Mouse (Mus musculus) adrenal gland, postnatal 36 days (tissue): ENCODE data around the gene Thsd7b. TPM values are rescaled to one million over a fixed set of nuclear protein-coding genes. Genes with fewer than 3 reads are reported as not detected.
"Not testable (repeated sequence)": the region's sequence is repeated elsewhere in the genome, so short reads cannot be mapped to it uniquely, and the experiment has no call there.

Source experiments
- DNase-seq, 2 experiments: peaks; one replicate each; pipeline ENCODE4 v3.0.0; 2021; ENCODE audit warnings: mixed read lengths in 1 of 2
- total RNA-seq, 2 experiments: library from RNA; stranded (reverse); gene quantifications; 2 replicates each; pipeline ENCODE4 v1.2.3; 2021

The Thsd7b gene
- total RNA-seq, 2 experiments from 2014 or later: 0.26 to 0.53 TPM

DNA sequence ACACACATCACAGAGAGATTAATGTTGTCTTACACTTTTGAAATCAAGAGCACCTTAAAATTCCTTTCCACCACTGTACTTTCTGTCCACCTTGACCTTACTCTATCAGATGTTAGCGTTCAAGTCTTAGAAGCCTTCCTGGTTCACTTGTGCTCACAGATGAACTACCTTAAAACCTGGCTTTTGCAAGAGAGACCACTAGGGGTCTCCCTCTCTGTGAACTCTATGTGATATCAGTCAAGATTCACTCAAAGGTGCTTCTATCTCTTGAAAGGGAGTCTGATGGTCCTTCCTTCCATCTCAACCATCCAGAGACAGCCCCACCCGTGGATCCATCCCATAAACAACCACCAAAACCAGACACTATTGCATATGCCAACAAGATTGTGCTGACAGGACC is 570.3 kb downstream of the Thsd7b start:
- peak in 1 of 2 experiments; percentile 37 for DNase-seq

DNA sequence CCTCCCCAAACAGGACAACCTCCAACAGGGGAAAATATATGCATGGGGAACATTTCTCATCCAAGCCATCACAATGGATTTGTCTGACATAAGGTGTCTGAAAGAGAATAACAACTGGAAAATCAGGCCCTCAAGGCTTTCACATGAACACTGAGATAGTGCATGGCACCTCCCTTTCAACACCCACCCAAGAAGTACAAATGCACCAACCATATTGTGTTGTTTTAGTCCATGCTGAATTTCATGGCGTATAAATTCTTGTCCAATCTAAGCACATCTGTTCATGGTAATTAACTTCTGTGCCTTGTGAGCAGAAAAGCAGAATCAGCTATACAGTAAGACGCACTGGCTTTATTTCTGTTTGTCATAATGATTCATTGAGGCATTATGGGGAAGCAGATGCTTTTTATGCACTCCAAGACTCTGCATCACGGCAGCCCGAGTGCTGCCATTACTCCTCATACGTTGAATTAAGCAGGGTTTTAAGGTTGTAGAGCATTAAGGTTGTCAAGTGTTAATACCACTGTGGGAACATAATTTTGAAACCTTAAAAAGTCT is 577.0 kb downstream of the Thsd7b start:
- no peak for DNase-seq

DNA sequence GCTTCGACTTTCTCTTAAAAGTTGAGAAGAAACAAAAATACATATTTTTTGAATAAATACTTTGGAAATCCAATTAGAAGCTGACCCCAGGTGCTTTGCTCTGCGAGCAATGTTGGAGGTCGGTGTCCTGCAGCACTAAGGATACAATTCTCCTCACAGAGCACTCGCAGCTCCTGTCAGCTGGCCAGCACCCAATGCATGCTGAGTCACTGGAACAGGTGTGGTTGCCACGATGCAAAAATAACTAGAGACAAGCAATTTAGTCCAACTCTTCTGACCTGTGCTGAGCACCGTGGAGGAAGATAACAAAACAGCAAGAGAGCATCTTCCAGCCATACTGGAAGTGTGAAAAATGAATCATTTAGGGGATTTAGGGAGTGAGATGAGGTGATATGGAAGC is 594.6 kb downstream of the Thsd7b start:
- DNase-seq: no peak

DNA sequence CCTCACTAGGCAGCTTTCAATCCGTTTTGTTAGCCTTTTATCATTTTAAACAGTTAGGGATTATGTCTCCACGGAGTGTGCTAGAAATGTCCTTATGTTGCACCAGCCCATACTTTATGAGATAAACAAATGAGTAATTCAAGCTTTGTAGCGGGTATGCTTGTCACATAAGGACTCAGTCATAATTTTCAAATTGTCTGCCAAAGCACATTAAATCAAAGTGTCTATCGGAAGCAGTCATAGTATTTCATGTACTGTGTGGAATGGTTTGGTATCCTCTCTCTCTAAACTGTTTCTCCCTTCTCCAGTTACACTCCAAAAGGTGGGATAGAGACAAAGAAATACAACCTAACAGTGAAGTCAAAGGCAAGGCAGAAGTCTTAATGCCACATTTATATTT is 601.3 kb downstream of the Thsd7b start:
- DNase-seq: no peak

DNA sequence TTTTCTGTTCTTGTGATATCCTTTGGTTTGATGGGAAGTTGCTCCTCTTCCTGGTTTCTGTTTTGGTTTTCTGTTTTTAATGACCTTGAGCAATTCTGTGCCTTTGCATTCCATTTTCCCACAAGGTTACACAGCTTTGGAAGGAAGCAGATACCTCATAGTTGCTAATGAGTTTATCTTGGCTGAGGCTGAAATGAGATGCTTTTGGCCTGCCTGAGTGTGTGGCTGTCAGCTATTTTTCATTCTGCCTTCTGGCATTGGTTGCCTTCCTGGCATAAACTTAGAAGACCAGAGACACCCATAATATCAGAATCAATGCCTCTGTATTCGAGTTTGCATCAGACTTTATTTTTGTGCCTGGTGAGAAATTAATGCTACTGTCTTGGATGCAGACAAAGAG is 614.8 kb downstream of the Thsd7b start:
- no peak for DNase-seq

DNA sequence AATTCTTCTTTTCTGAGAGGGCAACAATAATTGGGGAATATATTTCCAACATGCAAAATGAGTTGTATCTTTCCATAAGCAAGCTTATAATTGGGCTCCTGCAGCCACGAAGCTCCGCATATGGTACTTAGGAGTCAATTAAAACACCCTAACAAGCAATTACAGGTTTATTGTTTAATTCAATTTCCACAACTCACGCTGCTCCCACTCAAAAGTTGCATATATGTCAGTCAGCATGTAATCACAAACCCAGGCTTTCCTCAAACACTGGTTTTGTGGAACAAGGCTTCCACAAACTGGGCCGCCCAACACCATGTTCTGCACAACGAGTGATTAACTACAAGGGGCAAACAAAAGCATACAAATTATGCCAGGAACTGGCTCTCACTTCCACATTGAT is 625.0 kb downstream of the Thsd7b start:
- DNase-seq: no peak

DNA sequence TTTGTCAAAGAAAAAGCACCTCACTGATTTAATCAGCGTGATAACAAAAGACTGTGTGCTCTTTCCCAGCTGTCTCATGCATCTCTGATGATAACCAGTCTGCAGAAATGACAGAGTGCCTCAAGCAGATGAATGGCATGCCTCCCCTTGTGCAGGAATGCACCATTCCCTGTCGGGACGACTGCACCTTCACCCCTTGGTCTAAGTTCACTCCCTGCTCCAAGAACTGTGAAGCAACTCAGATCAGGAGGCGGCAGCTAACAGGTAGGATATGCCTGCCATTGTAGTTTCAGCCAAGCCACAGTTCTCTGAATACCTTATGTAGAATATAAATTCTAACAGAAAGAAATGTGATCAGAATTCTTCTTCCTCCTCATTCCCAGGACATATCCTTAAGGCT is 642.4 kb downstream of the Thsd7b start:
- no peak for DNase-seq

DNA sequence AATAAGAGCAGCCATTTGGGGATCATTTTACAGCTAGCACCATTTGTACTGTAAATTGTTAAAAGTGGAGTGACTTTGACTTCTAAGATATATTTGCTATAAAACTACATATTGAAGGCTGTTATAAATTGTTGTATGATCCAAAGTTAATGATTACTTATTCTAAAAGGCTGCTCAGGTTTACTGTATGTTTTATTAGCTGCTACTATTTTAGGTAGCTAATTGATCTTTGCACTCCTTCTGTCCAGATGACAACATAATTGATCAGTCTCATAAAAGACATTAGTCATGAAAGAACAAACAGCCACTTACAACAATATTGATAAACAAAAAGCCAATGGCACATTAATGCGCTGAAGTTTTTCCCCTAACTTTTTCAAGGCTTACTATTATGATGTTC is 644.5 kb downstream of the Thsd7b start:
- DNase-seq: no peak

DNA sequence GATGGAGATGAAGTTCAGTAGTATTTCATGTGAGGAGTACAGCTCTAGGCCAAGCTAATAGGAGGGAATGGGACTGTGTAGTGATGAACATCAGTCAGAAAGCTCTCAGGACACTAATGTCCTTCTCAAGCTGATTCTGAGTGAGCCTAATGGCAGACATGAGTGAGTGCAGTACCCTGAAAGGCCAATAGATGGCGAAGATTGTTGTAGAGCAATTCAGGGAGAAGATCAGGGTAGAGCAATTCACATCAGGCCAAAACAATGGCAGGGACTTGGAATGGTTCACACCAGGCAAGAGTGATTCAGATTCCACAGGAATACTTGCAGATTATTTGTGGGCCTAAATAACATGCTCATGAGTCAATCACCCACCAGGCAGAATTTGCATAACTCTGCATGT is 646.3 kb downstream of the Thsd7b start:
- DNase-seq: peak in 1 of 2 experiments; percentile 20

DNA sequence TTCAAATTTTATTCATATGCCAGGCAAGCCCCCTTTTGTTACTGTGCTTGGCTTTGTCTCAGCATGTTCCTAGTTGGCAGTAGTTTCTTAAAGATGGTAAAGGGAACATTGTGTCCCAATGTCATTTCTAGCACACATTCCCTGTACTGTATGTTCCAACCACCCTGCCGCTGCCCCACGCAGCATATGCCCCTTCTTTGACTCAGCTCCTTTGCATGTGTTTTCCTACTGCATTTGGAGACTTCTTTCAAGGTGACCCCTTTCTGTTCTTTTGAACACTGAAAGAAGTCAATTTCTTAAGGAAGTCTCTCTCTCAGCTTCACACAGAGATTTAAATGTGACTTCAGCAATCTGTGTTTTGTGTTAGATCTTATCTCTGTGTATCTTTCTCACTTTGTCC is 657.9 kb downstream of the Thsd7b start:
- no peak for DNase-seq

DNA sequence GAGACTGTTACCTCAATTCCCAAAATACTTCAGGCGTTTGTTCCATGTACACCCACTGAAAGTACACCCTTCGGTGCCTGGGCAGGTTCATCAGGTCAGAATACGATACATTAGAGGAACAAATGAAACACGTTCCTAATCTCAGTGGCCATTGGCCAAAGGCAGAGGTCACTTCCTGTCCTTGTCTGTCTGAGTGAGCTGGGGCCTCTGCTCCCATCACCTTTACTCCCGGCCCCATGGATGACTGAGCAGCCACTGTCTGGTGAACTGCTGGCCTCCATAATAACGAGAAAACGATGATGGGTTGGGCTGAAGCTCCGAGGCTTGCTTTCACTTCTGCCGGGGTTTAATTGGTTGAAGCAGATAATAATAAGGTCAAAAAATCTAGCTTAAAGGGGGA is 670.0 kb downstream of the Thsd7b start:
- no peak for DNase-seq

DNA sequence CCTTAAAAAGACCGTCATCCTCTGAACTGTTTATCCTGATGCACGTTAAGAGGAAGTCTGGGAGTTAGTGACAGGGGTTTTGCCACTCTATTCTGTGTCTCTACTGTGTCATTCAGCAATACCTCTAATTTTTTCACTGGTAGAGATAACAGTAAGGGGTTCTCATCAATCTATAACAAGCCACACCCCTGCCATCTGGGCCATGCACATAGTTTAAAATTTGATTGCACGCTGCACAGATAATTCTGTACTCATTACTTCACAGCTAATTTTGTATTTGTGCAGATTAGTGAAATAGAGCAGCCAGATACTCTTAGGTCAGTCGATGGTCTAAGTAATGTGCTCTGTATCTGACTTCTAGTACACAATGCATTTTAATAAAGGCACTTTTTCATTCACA is 673.9 kb downstream of the Thsd7b start:
- DNase-seq: no peak

DNA sequence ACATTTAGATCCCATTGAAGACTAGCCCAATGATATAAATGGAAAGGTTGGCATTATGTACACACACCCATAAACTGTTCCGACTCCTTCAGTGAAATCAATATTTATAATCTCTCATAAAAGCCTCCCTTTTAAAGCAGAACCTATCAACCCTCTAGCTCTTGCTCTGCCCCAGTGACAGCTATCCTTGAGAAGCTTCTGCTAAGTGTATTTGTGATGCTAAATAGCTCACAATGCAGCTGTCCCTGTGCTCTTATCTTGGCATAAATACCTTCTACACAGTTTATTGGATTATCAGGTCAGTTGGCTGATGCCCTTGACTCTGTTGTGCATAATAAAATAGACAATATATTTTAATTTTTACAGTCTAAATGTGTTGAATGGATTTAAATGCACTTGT is 682.4 kb downstream of the Thsd7b start:
- DNase-seq: no peak

DNA sequence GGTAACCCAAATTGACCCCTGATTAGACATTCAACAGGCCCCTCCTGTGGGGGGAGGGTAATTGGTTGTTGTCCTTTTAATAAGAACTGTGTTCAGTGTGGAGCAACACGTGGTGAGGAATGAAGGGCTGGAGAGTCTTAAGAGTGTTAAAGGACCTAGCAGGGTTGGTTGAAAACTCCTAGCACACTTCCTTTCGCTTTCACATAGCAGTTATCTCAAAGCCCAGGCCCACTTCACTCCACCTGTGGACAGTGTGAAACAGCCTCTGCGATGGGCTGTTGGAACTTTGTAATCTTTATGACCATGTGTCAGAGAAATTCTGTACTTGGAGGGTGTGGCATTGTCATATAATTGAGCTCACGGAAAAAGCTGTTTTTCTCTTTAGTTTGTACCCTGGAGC is 683.5 kb downstream of the Thsd7b start:
- no peak for DNase-seq

DNA sequence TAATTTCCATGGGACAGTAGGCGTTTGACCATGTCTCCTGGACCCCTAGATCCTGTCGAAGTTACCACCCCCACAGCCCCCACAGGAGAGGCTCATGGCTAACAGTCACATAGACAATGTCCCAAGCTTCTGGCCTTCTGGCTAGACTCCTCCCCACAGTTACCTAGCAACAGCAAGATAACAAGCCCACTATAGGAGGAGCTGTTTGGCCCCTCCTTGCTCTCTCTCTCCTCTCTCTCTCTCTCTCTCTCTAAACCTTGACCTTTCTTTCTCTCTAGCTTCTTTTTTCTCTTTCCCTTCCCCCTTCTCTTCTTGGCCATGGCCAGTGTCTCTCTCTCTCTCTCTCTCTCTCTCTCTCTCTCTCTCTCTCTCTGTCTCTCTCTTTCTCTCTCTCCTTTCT is 686.2 kb downstream of the Thsd7b start:
- DNase-seq: not testable (repeated sequence)

DNA sequence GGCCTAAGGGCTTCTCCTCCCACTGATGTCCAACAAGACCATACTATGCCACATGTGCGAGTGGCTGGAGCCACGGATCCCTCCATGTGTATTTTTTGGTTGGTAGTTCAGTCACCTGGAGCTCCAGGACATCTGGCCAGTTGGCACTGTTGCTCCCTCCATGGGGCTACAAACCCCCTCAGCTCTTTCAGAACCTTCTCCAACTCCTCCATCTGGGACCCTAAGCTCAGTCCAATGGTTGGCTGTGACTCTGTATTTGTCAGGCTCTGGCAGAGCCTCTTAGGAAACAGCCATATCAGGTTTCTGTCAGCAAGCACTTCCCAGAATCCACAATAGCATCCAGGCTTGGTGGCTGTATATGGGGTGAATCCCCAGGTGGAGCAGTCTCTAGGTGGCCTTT is 690.1 kb downstream of the Thsd7b start:
- no peak for DNase-seq

DNA sequence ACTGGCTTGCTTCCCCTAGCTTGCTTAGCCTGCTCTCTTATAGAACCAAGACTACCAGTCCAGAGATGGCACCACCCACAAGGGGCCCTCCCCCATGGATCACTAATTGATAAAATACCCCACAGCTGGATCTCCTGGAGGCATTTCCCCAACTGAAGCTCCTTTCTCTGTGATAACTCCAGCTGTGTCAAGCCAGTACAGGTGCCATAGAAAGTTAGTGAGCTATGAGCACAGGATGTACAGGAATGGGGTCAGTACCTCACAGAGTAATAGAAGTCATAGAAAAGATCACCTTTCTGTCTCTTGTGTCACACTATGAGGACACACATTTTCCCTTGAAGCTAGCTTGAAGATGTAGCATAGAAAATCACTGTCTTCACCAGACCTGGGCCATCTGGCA is 716.1 kb downstream of the Thsd7b start:
- not testable (repeated sequence) for DNase-seq

DNA sequence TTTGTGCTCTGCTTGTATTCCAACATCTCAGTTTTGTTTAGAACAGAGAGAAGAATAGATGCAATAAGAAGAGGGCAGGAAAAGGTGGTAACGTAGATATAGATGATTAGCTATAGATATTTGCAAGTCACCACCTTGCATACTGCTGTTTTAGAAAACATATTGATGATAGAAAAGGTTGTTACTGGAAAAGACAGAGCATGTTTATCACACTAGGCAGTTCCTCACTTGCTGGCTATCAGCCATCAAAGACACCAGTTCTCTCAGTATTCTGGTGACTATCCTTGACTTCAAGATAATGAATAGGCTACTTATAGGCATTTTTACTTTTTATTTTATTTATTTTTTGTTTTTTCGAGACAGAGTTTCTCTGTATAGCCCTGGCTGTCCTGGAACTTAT is 717.7 kb downstream of the Thsd7b start:
- no peak for DNase-seq

DNA sequence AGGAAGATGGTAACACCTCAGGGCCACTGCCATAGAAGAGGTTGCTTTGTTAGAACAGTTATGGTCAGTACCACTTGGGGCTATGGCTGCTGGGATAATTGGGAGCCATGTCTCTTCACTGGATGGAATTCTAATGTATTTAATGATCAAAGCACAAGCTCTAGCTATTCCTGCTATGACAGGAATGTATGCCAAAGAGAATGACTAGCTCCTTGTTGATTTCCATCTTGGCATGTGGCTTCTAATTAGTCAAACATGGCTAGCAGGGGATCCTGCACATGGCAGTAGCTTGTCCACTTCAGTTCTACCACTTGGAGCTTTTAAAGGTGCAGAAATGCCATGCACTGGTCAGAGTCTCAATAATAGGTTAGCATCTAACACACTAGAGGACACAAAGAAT is 781.9 kb downstream of the Thsd7b start:
- DNase-seq: no peak

DNA sequence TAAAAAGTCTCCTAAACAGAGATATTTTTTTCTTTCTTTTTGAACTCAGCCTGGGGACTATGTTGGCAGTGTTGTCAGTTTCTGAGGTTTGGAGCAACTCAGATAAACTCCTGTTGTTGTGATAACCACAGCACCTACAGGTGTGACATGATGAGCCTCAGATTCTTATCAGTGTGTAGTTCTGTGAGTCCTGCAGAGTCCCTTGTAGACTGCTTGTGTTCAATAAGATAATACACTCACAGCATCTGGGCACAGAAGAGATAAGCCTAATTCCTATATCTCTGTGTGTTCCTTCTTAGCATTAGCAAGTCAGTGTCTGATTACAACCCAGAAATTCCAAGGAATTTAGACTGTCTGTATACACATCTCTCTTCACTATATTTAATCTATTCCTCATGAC is 789.0 kb downstream of the Thsd7b start:
- no peak for DNase-seq

DNA sequence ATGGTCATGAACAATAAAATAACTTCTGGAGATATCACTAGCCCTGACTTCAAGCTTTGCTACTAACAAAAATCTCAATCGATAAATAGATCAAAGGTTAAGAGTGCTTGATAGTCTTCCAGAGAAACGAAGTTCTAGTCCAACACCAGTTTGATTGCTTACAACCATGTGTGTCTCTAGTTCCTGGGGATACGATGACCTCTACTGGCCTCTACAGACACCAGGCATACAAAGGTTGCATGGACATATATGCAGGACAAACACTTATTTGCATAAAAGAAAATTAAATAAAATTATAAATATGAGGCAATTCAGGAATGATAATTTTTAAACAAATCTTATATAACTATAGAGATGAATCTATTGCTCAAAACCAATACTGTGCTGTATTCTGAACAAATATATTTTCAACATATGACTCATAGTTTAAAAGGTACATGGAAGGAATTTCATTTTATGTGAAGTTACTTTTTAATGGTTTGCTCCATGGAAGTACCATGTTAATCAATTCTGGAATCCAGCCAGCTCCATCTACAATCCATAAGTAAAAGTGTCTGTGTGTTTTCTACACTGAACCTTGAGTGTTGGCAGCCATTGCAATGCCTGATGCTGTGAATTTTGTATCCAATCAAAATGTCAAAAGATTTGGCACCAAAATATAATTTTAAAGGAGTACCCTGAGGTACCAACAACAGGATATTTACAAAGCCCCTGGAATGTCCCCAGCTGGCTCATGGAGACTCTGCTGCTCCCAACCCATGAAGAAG is 793.3 kb downstream of the Thsd7b start:
- no peak for DNase-seq

DNA sequence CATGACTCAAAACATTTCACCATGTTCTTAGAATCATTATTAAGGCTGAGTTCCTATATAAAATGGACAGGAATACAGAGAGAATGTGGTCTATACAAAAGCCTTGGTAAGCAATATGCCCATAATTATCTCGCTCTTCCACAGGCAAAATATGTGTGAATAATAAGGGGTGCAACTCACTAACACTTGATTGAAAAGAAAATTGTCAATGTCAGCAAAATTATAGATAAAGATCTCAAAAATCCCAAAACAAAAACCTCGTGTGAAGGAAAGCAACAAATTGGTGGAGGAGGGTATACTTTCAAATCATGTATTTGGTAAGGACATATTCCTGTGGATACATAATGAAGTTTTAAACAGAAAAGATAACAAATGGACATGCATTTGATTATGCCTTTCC is 810.7 kb downstream of the Thsd7b start:
- no peak for DNase-seq

DNA sequence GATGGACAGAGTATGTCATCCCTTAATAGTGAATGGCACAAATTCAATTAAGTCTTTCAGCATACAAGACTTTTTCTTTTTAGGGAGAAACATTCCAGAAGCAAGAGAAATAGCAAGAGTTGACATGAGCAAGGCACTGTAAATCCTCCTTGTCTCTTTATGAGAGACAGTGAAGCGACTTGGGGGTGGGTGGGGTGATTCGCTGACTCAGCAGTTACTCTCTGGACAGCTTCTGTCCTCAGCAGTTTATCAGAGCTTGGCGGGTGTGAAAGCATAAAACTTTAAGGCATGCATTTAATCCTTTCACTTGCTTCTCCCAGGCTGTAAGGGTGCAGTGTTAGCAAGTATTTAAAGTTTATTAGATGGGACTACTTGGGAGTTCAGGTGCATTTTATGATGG is 812.1 kb downstream of the Thsd7b start:
- DNase-seq: no peak

DNA sequence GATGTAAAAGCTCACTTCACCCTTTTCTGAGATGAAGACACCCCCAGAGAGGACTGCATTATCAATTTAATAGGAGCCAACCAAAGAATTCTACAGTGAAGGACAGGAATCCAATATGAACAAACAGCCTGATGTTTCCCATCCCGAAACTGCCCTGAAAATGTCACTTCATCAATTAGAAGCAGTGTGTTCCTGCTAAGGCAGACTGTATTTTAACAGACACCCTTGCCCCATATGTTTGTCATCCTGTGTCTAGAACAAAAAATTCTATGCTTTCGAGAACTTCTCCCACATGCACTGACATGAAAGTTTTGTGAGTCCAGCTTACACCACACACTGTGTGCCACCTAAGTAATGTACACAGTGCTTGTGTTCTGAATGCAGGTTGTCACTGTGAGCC is 812.8 kb downstream of the Thsd7b start:
- DNase-seq: no peak
